Mouse (Mus musculus): ENCODE results near the gene Gm3409. TPM values are rescaled to one million over a fixed set of nuclear protein-coding genes. Genes with fewer than 3 reads are reported as not detected.

Gm3409 gene
- not detected in 2 replicates for polyA plus RNA-seq (2012; rRNA removed; ENCODE audit: low replicate concordance)

GRCm38 (mm10) chr5:146537347-146537746, at the start of gene Gm3409:
Gm3409 (plus strand) TSS chr5:146537647.

GRCm38 (mm10) chr5:146491063-146491462, 46.4 kb upstream of the Gm3409 start, which contains the start of gene Gm6370:
Gm6370 (plus strand) TSS chr5:146491363.

GRCm38 (mm10) chr5:146502099-146502498, 35.3 kb upstream of the Gm3409 start, which contains the start of gene 4930449I24Rik:
4930449I24Rik (plus strand) TSS chr5:146502399.

GRCm38 (mm10) chr5:146513823-146514222, 23.6 kb upstream of the Gm3409 start, which contains the start of gene Gm3402:
Gm3402 (plus strand) TSS chr5:146514123.

GRCm38 (mm10) chr5:146525501-146525900, 11.9 kb upstream of the Gm3409 start, which contains the start of gene Gm3404:
Gm3404 (plus strand) TSS chr5:146525801.

GRCm38 (mm10) chr5:146555836-146556235, 18.4 kb downstream of the Gm3409 start, which contains the start of gene Gm3415:
Gm3415 (plus strand) TSS chr5:146556136.

GRCm38 (mm10) chr5:146584478-146585306, 47.2 kb downstream of the Gm3409 start, which contains the start of gene Gpr12:
Gpr12 (minus strand) TSS chr5:146585239.

Other genes with a start within 250 kb of the Gm3409 start
- gene Wasf3, start 152.7 kb upstream of the Gm3409 start, polyA plus RNA-seq (2012; rRNA removed; ENCODE audit: low replicate concordance): 1.1 and 11.8 TPM in 2 replicates
- gene Gm6408, start 55.7 kb upstream of the Gm3409 start, polyA plus RNA-seq (2012; rRNA removed; ENCODE audit: low replicate concordance): not detected in 2 replicates
- gene Gm6370, start 46.3 kb upstream of the Gm3409 start, polyA plus RNA-seq (2012; rRNA removed; ENCODE audit: low replicate concordance): not detected in 2 replicates
- not detected in 2 replicates for gene 4930449I24Rik, start 35.2 kb upstream of the Gm3409 start, polyA plus RNA-seq (2012; rRNA removed; ENCODE audit: low replicate concordance)
- gene Gm3402, start 23.5 kb upstream of the Gm3409 start, polyA plus RNA-seq (2012; rRNA removed; ENCODE audit: low replicate concordance): not detected in 2 replicates
- gene Gm3404, start 11.8 kb upstream of the Gm3409 start, polyA plus RNA-seq (2012; rRNA removed; ENCODE audit: low replicate concordance): not detected in 2 replicates
- gene Gm3415, start 18.5 kb downstream of the Gm3409 start, polyA plus RNA-seq (2012; rRNA removed; ENCODE audit: low replicate concordance): not detected in 2 replicates
- 0.67 TPM in 1 of 2 replicates, not detected in the other for gene Gpr12, start 47.6 kb downstream of the Gm3409 start, polyA plus RNA-seq (2012; rRNA removed; ENCODE audit: low replicate concordance)